Mouse (Mus musculus) spleen, embryonic (tissue): ENCODE measurements around the gene Syne1.

Experiments
- CTCF ChIA-PET: fragments of 350-600 bp; sonication (Branson Sonifier 250); formaldehyde crosslinking; loops from one replicate; lab custom pipeline; 2022; lab: Charles Lee

The Syne1 gene

GRCm38 (mm10) chr10:5309961-5310713, 241.1 kb downstream of the Syne1 start:
- CTCF ChIA-PET = no interaction called here

DNA sequence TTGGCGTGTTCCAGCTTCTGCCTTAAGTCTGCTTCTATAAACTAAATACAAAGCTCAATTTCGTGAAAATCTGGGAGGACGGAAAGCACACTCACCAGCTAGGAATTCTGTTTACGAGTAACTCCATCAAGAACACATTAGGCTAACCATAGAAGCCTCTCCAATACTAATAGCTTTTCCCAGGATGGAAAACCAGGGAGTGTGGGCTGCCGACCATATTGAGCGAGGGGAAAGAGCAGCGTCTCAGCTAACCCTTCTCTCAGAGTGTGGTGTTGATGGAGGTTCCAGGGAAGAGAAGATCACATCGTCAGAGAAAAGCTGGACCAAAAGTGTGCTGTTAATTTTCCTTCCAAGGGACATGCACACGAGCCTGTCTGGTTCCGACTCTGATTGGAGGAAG, 241.9 kb downstream of the Syne1 start:
- CTCF ChIA-PET = no interaction called here

GRCm38 (mm10) chr10:5305555-5305954, 245.7 kb downstream of the Syne1 start:
- CTCF ChIA-PET = interaction anchor here (0.6 kb wide), 1 partner anchor 1849 kb away, joined by 6 read pairs; no protein-coding TSS in a partner anchor

GRCm38 (mm10) chr10:5295291-5295891, 255.9 kb downstream of the Syne1 start:
- CTCF ChIA-PET = no interaction called here

GRCm38 (mm10) chr10:5289575-5289909, 261.7 kb downstream of the Syne1 start:
- CTCF ChIA-PET = no interaction called here

DNA sequence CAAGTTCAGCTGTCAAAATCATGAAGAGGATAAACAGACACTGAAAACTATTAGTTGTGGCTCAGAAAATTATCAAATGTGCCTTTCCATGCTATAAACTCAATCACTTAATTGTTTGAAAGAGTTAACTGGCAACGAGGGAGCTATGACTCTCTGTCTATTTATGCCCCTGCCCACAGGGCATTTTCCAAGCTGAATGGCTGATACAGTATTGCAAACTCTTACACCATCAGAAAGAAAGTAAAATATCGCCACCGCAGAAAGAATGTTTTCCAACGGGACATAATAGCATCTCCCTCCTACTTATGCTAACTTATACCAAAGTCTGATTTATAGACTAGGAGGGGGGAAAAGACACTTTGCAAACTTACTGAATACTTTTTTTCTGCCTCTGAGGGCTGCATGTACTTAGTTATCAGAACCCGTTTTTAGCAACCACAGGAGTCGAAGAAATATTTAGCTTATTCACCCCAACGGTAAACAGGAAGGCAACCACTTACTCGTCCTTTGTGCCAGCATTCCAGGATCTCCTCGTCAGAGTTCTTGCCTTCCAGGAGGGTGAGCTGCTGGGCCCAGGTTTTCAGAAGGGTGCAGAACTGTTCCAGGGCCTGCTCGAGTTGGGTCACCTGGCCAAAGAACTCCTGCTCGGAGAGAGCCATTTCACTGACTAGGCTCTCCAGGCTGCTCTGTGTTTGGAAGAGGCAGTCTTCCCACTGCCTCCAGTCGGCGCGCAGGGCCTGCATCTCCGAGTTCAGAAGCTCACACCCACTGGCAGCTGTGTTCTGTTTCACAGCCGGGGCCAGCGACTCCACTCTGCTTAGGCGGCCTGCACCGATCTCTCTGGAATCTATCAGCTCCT, 262.3 kb downstream of the Syne1 start:
- CTCF ChIA-PET = no interaction called here

DNA sequence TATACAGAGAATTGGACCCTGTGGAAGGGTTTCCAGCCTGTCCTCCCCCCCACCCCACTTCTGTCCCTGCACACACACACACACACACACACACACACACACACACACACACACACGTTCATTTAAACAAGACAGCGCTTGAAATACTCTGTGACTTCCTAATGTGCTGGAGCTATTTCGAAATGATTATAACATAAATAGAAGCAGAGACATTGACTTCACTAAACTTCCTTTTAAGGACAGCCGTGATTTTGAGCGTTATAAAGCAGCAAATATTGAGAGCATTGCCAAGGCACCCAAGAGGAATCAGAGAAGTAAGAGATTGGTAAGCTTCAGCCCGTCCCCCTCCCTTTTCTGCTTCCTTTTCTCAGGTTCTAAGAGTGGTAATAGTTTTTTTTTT, 263.0 kb downstream of the Syne1 start:
- CTCF ChIA-PET = no interaction called here

DNA sequence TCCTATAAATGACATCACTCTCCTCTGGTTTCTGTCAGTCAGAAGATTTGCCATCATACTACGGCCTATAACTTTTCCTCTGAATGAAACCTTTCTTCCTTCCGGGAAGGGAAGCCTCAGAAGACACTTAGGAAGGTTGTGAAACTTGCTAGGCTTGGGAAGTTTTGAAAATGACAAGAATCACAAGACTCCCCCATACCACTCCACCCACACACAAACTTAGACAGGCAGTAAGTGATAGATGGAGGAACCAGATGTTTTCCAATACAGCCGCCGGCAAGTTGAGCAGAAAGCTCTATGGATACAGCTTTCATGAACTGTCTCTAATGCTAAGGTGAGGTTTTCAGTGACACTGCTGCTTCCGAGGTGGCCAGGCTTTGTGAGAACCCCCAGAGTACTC, 275.5 kb downstream of the Syne1 start:
- CTCF ChIA-PET = no interaction called here

DNA sequence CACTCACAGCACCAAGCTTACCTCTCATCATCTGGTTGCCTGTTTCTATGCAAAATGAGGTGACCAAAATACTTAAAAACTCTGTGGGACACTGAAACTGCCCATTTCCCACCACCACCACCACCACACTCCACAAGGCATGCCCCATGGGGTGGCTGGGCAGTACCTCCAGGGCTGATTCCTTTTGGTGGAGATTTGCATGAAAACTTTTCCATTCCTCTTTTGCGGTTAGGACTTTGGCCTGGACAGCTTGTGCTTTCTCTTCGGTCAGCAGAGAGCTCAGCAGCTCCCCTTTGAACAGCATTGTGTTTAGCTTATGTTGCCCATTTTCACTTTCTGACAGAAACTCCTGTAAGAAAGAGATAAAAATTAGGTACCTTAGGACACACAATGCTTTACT, 280.6 kb downstream of the Syne1 start:
- CTCF ChIA-PET = no interaction called here

DNA sequence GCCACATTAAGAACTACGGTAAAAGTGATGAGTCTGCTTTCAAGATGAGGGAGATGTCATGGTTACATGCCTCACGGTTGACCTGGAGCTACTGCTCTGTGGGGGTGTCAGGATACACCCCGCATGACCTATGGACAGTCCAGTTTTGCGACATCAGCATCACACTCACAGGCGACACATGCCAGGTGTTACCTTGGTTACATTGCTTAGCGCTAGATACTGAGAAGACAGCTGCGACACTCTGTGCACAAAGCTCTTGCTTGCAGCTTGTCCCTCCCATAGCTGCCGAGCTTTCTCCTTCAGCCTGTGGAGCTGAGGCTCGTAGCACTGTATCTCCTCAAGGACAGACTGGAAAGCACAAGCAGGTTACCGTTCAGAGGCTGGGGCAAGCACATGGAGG, 286.9 kb downstream of the Syne1 start:
- CTCF ChIA-PET = no interaction called here

DNA sequence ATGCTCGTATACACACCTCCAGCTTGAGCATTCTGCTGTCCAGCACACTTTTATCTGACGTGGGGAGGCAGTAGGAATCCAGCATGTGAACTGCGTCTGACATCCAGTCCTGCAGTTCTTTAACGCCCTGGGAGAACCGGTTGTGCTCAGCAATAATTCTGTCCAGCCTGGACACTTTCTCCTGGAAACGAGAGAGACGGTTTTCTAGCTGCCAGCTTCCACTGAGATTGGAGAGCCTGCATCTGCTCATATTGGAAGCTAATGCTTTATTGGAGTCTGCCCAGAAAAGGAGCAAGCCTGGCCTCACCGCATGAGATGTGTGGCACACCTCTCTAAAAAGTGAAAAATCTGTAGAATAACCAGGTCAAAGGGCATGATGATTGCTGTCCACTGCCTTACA, 288.6 kb downstream of the Syne1 start:
- CTCF ChIA-PET = no interaction called here

DNA sequence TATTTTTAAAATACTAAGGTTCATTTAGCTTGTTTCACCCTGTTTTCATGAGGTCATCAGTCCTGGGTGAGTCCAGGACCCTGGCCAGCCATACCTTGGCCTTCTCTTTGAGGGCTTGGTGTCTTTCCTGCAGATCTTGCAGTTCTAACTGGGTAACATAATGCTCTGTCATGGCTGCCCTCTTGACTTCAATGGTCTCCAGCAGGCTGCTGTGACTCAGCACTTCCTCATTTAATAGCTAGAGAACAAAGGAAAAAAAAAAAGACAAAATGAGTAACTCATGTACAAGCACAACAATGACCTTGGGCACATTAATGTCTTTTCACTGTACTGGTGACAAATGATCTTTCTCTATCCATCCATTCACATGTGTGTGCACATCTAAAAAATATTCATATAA, 294.6 kb downstream of the Syne1 start:
- CTCF ChIA-PET = no interaction called here

- CTCF ChIA-PET = no interaction called here
Measured at GRCm38 (mm10) chr10:5253752-5254151, 297.5 kb downstream of the Syne1 start.

DNA sequence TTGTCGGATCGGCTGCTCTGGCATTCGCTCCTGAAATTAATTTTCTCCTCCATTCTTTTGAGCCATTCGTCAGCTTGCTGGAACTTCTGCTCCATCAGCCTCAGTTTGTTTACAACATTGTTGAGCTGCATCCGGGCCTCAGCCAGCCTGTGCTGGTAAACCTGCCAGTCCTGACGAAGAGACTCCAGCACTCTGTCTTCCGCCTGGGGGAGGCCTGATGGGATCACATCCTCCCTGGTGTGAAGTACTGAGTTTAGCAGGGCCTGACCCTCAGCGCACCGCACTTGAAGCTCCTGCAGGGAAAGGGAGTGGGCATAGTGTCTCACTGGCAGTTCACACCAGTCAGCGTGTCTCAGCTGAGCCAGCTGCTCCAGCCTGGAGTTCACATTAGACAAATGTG, 300.6 kb downstream of the Syne1 start:
- CTCF ChIA-PET = no interaction called here

GRCm38 (mm10) chr10:5239680-5240079, 311.6 kb downstream of the Syne1 start:
- CTCF ChIA-PET = no interaction called here

DNA sequence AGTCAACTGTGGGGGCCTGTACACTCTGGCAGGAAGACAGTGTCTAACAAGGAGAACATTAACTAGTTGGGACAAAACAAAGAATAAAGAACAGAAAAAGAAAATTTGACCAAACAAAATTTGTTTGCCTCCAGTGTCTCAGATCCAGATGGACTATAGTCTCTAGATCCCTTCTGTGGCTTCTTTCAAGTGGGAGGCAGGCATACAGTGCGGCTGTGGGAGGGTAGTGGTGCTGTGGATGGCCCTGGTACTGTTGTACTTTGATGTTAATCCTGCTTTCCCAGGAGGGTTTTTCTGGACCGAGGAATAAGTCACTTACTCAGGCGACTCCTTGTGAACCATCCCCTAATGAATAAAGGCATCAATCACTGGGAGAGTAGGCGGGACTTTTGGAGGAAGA, 314.4 kb downstream of the Syne1 start:
- CTCF ChIA-PET = no interaction called here

GRCm38 (mm10) chr10:5236171-5236570, 315.1 kb downstream of the Syne1 start:
- CTCF ChIA-PET = no interaction called here

DNA sequence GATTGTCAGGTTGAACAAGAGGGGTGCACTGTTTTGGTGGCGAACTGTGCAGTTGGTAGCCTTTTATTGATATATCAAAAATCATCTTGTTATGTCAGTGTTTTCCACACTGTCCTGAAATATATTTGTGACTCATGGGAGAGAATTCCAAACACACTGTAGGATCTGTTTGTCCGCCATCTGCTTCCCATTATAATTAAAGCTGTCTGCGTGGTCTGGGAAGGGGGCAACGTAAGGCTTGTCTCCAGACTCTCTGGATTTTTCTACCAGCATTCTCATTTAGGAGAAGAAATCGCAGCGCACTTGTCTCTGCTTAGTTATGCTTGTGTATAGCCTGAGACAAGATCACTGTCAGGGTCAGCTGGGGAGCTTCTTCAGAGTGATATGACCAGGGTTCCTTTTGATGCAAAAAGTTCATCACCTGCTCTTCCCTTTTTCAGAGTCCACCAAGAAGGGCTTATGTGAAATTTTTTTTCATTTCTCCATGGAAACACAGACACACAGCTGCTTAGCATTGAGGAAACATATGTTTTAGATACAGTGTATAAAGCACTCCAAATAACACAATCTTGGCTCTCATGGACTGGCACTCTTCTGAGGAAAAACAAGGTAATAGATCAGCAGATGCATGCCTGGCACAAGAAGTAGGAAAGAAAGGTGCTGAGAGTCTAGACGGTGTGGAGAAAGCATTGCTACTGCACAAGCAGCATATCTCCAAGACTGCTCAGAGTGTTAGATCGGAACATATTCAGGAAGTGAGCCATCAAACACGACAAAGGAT, 316.4 kb downstream of the Syne1 start:
- CTCF ChIA-PET = interaction anchor here (0.7 kb wide), 1 partner anchor 12 kb away, joined by 7 read pairs; no protein-coding TSS in a partner anchor

GRCm38 (mm10) chr10:5229129-5229528, 322.2 kb downstream of the Syne1 start:
- CTCF ChIA-PET = no interaction called here

DNA sequence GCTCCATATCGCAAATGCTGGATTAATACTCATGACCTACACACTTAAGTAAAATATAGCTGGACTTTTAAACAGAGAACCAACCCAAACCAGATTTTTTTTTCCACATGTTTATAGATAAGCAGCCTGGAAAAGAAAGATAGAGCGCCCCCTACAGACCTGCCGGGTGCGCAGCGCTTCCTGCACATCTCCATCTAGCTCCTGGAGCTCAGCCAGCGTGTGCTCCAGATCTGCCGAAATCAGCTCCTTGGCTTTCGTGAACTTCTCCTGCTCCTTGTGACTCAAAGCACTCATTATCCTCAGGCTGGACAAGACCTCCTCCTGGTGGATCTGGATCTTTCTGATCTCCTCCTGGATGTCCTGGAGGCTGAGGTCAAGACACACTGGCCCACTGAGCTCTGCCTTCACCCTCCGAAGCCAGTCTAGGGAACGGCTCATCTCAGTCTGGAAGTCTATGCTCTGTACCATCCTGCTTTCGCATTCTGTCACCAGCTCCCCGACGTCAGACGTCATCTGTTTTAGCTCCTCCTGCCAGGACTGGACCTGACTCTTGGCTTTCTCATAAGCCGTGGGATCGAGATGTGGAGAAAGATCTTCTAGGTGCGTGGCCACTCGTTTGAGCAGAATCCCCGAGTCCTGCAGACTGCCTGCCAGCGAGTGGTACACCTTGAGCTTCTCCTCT, 323.7 kb downstream of the Syne1 start:
- CTCF ChIA-PET = no interaction called here

GRCm38 (mm10) chr10:5215943-5216342, 335.3 kb downstream of the Syne1 start:
- CTCF ChIA-PET = no interaction called here
